Mouse (Mus musculus) right cerebral cortex, postnatal 36 days (tissue): ENCODE results near the gene Jmjd6.
"Not testable (repeated sequence)": the region's sequence is repeated elsewhere in the genome, so short reads cannot be mapped to it uniquely, and the experiment has no call there.

ENCODE experiments used
- DNase-seq, 2 experiments: peaks; one replicate each; pipeline ENCODE4 v3.0.0; 2022; ENCODE audit warnings: low spot score in 2 of 2, mixed read lengths in 1 of 2

The Jmjd6 gene

GRCm38 (mm10) chr11:116851576-116852290, 8.5 kb upstream of the Jmjd6 start:
- DNase-seq: no peak

DNA sequence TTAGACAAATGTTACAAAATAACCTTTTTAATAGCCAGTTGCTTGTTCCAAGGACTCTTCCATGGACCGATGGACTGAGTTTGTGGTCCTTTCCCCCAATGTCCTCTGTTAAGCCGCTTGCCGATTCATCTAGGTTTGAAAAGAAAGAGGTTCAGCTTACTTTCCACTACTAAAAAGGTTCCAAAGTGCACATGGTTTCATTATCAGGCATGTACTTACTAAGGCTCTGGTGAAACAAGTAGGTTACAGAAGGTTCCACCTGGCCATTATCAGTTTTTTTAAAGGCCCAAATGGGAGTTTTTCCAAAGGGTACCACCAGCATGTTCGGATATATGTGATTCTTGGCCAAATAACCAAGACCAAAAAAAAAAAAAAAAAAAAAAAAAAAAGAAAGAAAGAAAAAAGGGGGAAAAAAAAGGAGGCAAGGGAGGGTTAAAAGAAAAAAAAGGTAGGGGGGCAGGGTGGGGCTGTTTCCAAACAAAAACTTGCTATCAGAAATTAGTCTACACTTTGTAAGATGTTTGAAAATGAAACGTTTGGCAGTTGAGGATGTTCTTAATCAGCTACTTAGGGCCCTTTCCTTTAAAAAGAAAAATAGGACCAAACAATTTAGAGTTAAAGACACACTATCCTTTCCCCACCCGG, 7.7 kb upstream of the Jmjd6 start:
- DNase-seq: no peak

DNA sequence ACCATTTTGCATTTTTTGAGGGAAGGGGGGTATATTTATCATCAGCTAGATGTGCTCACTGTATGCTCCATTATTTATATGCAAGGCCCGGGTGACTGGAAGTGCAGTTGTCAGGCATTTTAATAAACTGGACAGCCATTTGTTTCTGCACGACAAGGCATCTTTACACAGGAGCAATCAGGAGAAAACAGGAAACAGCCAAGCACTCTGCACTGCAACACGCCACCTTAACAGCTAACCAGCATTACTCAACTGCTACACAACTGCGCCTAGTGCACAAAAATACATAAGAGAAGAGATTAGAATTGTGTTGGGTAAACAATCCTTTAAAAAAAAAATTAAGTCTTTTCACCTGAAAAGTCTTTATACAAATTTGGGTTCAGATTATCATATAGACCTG, 6.8 kb upstream of the Jmjd6 start:
- no peak for DNase-seq

GRCm38 (mm10) chr11:116849587-116849986, 6.3 kb upstream of the Jmjd6 start:
- DNase-seq: no peak

DNA sequence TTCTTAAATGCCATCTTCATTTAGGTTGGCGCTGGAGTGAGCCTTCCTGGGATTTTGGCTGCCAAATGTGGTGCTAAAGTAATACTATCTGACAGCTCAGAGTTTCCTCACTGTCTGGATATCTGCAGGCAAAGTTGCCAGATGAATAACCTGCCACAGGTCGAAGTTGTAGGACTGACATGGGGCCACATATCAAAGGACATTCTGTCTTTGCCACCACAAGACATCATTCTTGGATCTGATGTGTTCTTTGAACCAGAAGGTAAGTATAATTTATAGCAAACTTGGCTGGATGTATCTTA, 5.6 kb upstream of the Jmjd6 start:
- DNase-seq: not testable (repeated sequence)

- no peak for DNase-seq
These were observed 5.0 kb upstream of the Jmjd6 start for GRCm38 (mm10) chr11:116848086-116848876.

DNA sequence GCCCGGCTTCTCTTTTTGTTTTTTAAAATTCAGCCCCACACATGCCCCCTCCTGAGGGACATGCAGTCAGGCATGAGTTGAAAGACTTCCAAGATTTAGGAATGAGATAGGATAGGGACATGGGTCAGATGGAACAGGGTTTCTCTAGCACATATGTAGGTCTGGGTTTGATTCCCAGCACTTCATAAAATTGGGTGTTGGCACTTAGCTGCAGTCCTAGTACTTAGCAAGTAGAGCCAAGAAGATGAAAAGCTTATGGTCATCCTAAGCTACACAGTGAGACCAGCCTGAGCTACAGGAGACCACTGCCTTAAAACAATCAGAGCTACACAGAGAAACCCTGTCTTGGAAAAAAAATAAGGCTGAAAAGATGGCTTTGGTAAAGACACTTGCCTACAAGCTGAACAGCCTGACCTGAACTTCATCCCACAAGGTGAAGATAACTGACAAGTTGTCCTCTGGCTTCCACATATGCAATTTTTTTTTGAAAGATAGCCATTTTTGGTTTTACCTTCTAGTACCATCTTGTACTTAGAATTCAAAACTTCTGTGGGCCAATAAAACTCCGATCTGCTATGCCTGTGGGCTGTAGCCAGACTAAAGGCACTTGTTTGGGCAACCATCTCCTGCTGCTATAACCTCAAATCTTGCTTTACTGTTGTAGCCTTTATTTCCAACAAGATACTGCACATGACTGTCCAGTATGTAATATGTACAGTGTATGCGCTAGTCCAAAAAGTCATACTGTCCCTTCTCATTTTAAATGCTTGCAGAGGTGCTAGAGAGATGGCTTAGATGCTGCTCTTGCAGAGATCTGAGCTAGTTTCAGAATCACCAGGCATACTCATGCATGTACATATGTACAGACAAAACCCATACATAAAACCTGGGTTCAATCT, 4.2 kb upstream of the Jmjd6 start:
- no peak for DNase-seq

GRCm38 (mm10) chr11:116846593-116847181, 3.4 kb upstream of the Jmjd6 start:
- no peak for DNase-seq

GRCm38 (mm10) chr11:116842531-116843260, 553 bp downstream of the Jmjd6 start:
- peak; percentile 55 to 56 for DNase-seq

GRCm38 (mm10) chr11:116840748-116841147, 2.5 kb downstream of the Jmjd6 start:
- no peak for DNase-seq

DNA sequence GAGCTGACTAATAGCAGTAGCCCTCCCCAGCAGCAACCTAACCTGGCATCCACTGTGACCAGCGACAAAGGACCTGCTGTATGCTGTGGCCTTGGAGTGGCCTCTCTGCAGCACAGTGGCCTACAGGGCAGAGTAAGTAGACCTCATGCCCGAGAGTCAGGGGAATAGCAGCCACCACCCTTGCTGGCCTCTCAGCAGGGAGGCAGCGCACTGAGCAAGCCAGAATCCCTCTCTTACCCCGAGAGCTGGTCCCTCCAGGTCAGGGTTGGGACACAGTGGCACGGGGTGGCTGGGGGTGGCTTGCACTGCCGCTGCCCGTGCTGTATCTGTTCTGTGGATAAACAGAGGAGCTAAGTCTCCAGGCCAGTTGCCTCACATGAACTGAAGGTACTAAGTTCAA, 3.6 kb downstream of the Jmjd6 start:
- DNase-seq: no peak

- no peak for DNase-seq
These were observed 4.3 kb downstream of the Jmjd6 start for GRCm38 (mm10) chr11:116838936-116839335.

DNA sequence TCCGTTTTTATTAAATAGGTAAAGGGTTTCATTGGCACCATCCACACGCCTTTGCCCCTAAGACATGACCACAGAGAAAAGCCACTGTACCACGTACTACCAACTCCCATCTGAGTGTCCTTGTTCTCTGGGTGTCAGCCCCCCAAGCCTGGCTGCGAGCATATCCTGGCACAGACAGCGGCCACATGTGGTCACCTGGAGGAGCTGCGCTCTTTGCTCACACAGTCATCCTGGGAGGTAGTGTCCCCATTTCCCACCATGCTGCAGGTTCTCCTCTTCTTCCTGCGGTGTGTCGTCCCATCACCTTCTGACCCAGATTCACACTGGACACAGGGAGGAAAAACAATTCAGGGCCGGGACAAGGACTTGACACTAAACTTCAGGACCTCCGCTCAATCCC, 5.8 kb downstream of the Jmjd6 start:
- no peak for DNase-seq

GRCm38 (mm10) chr11:116836283-116836682, 7.0 kb downstream of the Jmjd6 start:
- DNase-seq: no peak

GRCm38 (mm10) chr11:116834954-116835353, 8.3 kb downstream of the Jmjd6 start:
- no peak for DNase-seq

DNA sequence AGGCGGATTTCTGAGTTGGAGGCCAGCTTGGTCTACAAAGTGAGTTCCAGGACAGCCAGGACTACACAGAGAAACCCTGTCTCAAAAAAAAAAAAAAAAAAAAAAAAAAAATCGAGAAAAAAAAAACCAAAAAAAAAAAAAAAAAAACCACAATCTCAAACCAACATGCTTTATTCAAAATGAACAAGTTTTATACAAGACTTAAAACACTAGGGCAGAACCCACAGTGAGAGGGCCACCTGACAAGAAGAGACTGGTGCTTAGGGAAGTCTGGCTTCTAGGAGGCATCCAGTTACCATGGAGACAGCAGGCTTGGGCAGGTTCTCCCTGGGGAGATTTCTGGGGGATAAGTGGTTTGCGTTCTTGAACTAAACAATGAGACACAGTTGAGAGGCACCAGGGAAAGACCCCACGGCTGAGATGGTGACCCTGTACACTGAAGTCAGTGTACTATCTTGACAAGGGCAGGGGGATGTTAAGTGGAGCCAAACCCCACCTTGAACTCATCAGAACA, 11.0 kb downstream of the Jmjd6 start:
- no peak for DNase-seq

DNA sequence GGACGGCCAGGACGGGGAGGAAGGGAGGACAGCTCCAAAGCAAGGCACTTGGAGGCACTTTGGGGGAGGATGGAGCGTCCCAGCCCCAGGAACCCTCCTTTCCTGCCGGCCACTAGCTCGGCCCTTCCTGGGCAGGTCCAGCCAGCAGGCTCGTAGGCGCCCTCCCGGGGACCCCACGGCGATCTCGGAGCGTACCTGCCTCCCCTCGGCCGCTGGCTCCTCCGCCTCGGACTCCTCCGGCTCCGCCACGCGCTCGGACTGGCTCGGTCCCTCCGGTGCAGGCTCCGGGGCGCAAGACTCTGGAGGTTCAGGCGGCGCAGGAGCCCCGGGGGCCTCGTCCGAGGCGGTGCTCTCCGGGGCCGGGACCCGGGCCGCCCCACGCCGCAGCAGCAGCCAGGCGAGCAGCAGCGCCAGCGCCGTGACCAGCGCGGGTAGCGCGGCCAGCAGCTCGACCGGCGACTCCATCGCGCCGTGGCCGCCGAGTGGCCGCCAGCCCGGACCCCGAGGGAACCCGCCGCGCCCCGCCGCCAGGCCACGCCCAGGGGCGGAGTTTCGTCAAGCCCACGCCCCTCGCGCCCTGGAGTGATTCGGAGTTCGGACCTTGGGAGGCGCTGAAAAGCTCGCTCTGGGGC, 15.6 kb downstream of the Jmjd6 start, which contains the start of gene Mxra7:
Gene Mxra7 (minus strand): TSS at position 513 of the 632 bp plus-strand sequence.
- no peak for DNase-seq

GRCm38 (mm10) chr11:116826550-116827504, 16.4 kb downstream of the Jmjd6 start:
- DNase-seq: no peak

DNA sequence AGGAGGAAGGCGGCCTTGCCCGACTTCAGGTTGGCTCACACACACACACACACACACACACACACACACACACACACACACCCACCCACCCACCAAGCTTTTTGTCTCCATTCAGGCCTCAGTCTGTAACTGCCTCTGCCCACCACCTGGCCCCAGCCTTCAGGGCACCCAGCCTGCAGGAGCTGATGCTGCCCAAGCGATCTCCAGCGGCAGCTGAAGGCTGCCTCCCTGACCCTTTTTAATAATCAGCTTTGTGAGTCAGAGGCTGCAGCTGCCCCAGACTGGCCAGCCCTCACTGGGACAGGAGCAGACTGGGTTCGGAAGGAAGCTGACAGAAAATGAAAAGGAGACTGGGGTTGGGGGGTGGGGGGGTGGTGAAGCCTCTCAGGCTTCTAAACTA, 18.0 kb downstream of the Jmjd6 start:
- DNase-seq: no peak
